Mouse (Mus musculus): ENCODE results near the gene Szrd1.
"Not testable (repeated sequence)": the region's sequence is repeated elsewhere in the genome, so short reads cannot be mapped to it uniquely, and the experiment has no call there.

The Szrd1 gene

GRCm38 (mm10) chr4:141147112-141148008 is 7.8 kb upstream of the Szrd1 start, which contains the start of gene Fbxo42:
TSS of gene Fbxo42 (plus strand) at chr4:141147913.
- peak; percentile 97 to 98 for DNase-seq

GRCm38 (mm10) chr4:141146491-141147033 is 7.0 kb upstream of the Szrd1 start:
- DNase-seq: no peak

DNA sequence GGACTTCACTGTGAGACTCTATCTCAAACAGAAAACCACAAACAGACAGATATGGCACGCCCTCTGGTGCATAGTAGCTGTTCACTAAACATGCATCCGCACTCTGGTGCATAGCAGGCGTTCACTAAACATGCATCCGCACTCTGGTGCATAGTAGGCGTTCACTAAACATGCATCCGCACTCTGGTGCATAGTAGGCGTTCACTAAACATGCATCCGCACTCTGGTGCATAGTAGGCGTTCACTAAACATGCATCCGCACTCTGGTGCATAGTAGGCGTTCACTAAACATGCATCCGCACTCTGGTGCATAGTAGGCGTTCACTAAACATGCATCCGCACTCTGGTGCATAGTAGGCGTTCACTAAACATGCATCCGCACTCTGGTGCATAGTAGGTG is 5.5 kb upstream of the Szrd1 start:
- DNase-seq: not testable (repeated sequence)

DNA sequence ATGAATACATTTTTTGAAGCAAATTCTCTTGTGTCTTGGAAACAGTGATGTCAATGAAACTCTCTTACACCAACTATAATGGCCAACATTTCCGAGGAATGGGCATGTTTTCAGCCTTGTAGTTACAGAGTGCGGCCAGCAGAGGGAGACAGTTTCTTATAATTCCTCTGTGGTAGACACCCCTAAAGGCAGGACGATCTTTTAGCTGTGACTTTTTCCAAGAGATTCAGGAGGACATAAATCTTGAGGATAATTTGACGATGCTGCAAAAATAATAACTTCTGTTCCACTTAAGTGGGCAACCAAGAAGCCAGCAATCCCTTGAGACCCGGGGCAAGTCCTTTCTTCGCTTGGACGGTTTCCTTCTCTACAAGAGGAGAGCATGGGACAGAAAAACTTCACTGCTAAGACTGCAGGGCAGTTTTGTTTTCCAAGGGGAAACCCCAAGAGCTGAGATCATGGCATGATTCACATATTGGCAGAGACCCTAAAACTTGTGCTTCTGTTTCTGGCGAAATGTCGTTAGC is 2.8 kb upstream of the Szrd1 start:
- peak; percentile 84 to 87 for DNase-seq

DNA sequence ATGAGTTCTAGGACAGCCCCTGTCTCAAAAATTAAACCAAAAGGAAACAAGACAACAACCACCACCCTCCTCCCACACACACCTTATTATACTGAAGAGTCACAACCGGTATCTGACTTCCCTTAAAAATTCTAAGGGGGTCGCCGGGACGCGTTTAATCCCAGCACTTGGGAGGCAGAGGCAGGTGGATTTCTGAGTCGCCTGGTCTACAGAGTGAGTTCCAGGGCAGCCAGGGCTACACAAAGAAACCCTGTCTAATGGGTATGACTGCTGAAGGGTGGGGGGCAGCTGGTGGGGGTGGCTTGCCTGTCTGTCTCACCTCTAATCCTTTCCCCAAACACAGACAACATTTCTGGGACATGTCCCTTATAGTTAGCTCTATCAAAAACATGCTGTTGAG is 1.4 kb upstream of the Szrd1 start:
- DNase-seq: no peak

- DNase-seq: not testable (repeated sequence)
These were observed 779 bp upstream of the Szrd1 start for GRCm38 (mm10) chr4:141140354-141140753.

GRCm38 (mm10) chr4:141138425-141139115 is 1.0 kb downstream of the Szrd1 start:
- DNase-seq: no peak

GRCm38 (mm10) chr4:141137740-141138139 is 1.8 kb downstream of the Szrd1 start:
- DNase-seq: not testable (repeated sequence)

- DNase-seq: no peak
These were observed 3.4 kb downstream of the Szrd1 start for GRCm38 (mm10) chr4:141136126-141136525.

DNA sequence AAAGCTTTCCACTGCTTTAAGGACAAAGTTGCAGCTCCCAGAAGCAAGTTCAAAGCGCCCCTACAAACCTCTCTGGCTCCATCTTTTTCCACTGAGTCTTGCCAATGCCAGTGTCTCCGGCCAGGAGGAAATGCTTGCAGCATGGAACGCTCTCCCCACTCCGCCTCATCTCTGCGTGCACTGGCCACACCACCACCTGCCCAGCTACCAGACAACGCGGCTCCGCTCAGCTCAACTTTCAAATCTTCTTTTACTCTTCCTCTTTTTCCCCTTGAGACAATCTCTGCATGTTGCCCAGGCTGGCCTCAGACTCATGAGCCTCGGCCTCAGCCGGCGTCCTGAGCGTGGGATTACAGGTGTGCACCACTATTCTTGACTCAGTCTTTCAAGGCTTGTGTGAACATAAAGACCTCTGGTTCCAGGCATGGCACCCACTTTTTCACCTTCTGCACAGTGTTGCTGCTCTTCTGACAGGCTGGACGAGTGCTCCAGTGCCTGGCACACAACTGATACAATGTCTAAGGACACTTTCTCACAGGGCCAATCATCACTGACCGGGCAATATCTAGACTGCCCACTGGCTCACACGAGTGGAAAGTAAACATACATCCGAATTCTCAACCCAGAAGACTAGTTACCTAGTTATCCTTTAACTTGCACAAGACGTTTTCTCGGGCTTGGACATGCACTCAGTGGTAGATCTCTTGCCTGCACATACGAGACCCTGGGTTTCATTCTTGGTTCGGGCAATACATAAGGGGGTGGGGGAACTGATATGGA is 4.6 kb downstream of the Szrd1 start:
- no peak for DNase-seq

- DNase-seq: no peak
These were observed 5.5 kb downstream of the Szrd1 start for GRCm38 (mm10) chr4:141134031-141134441.

DNA sequence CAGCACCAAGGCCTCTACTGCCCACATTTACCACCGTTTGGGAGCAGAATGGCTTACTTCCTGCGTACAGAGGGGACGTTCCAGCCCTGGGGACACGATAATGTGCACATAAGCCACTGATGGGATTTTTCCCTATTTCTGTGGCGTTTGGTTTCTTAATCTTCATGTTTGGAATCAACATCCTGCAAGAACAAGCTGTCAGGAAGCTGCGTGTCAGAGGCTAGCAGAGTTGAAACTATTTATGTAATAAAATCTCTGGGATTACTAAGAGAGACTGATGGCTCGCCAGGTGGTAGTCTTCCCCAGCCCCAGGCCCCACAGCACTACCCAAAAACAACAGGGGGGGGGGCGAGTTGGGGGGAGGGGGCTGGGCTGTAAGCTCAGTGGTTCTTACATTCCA is 6.3 kb downstream of the Szrd1 start:
- DNase-seq: no peak

GRCm38 (mm10) chr4:141132191-141132590 is 7.4 kb downstream of the Szrd1 start:
- no peak for DNase-seq

DNA sequence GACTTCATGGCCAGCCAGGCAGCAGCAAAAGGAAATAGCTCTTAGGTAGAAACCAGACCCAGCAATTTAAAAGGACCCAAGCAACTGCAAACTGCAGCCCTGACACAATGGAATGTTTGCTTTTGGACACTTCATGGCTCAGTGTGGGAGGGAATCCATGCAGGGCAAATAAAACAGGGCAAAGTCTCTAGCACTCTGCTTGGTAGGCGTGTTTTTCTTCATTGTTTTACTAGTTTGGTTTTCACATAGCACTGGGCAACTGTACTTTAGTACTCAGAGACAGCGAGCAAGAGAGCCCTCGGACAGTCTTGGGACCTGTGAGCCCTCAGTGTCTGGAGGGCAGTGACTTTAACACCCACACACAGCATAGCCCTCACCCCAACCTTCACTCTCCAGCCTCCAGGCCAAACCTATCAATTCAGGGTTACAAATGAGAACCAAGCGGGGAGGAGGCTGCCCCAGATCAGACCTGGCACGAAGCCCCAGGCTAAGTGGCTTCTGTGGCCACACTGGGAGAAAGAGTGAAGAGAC is 8.0 kb downstream of the Szrd1 start:
- DNase-seq: no peak

DNA sequence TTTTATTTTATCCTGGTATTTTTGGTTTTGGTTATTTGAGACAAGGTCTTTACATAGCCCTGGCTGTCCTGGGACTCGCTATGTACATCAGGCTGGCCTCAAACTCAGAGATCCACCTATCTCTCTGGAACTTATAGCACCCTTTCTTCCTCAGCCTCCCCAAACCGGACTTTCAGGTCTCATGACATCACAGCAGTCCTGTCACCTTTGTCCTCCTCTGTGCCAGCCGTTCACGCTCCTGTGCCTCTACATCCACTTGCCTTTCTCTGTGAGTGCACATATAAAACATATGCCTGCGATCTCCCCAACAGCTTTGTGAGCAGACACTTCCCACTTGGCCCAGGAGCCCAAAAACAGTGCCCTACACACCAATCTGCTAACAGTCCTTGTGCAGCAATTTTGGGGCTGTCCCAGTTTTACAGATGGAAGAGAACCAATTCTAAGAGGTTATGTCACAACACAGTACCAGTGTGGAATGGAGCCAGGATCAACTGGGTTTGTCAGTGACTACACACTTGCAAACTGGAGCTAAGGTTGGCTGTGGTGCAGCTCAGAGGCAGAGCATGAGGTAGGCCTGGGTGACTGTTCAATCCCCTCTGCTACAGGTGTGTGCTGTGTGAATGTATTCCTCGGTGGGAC is 8.8 kb downstream of the Szrd1 start:
- DNase-seq: peak in 1 of 2 experiments; percentile 64

- no peak for DNase-seq
These were observed 10.3 kb downstream of the Szrd1 start for GRCm38 (mm10) chr4:141129190-141129710.

DNA sequence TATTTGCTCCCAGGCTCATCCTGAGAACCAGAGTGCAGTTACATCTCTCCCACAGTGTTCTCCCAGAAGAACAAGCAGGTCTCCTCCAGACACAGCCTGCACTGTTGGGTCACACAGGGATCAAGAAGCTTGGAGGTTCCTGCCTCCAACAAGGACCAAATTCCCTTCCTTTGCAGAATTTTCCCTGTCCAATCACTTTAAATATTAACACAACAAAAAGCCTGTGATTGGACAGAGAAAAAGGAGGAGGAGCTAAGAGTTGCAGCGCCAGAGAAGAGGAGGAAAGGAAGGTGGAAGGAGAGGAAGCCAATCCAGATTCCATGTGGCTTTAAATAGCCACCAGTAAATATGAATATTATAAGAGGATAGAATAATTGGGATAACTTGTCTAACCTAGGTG is 16.5 kb downstream of the Szrd1 start:
- no peak for DNase-seq

- no peak for DNase-seq
These were observed 16.9 kb downstream of the Szrd1 start for GRCm38 (mm10) chr4:141122663-141123062.

GRCm38 (mm10) chr4:141120700-141121099 is 18.9 kb downstream of the Szrd1 start:
- peak; percentile 73 to 84 for DNase-seq

GRCm38 (mm10) chr4:141118691-141119090 is 20.9 kb downstream of the Szrd1 start:
- no peak for DNase-seq

GRCm38 (mm10) chr4:141115398-141115797 is 24.2 kb downstream of the Szrd1 start:
- DNase-seq: no peak
